Mouse (Mus musculus): ENCODE measurements around the gene Prrc2a. TPM values are rescaled to one million over a fixed set of nuclear protein-coding genes. Genes with fewer than 3 reads are reported as not detected.
"Not testable (repeated sequence)": the region's sequence is repeated elsewhere in the genome, so short reads cannot be mapped to it uniquely, and the experiment has no call there.

Prrc2a gene
- total RNA-seq, 2 experiments from 2014 or later, result 67.9 to 254 TPM

DNA sequence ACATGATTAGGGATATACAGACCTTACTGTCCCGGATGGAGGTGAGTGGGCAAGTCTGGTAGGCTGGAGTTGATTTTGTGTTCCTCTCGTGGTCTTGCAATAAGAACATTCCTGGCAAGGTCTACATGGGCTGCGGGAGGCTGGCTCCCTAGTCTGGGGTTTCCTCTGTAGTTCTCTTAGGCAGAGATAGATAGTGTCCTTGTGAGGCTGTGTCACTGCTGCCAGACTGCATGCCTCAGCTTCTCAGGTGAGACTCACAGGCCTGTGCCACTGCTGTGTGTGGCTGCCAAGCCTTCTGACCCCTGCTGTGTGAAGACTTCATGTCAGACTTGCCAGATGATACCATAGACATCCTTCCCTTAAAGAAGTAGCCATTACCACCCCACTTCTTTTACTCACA is 25.4 kb downstream of the Prrc2a start:
- no peak for ATAC-seq (replicated peaks; ENCODE audit: poor library complexity, severe bottlenecking)

DNA sequence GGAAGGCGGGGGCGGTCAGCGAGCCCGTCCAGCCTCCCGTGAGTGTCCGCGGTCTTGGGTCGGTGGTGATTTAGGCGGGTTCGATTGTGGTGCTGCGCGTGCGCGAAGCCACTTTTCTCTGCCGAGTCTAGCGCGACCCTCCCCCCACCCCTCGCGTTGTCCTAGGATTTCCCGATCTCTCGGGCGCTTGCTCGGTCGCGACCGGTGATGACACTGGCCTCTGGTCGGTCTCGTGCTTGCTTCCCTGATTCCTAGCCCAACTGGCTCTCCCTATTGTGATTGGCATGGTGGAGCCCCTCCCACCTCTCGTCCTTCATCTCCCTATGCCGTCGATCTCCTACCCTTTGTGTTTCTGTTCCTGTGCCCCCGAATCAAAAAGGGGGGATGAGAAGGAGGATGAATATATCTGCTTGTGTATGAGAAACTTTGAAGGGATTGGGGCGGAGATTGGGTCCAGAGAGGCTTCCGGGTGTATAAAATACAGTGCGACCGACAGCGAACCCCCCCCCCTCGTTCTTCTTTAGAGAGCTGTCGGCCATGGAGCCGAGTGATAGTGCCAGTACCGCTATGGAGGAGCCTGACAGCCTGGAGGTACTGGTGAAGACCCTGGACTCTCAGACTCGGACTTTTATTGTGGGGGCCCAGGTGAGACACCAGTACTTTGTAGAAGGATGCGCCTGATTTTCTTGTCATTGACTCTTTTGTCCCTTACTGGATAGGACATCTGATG is 28.9 kb downstream of the Prrc2a start:
- ATAC-seq (replicated peaks; ENCODE audit: poor library complexity, severe bottlenecking), result peak; percentile 74

GRCm38 (mm10) chr17:35134801-35135590 is 29.7 kb downstream of the Prrc2a start, which contains the start of gene Bag6:
Gene Bag6, plus strand, starts transcription at chr17:35135178.
- ATAC-seq (replicated peaks; ENCODE audit: poor library complexity, severe bottlenecking), result peak; percentile 84

DNA sequence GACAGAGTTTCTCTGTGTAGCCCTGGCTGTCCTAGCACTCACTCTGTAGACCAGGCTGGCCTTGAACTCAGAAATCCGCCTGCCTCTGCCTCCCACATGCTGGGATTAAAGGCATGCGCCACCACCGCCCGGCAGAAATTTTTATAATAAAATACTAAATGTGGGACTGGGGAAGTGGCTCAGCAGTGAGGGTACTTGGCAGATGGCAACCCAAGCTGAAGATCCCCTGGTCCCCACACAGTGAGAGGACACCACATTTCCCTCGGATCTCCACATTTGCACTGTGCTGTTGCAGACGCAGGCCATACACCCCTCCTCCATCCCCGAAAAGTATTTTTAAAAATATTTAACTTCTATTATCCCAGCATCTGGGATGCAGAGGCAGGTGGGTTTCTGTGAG is 31.2 kb downstream of the Prrc2a start:
- no peak for ATAC-seq (replicated peaks; ENCODE audit: poor library complexity, severe bottlenecking)

DNA sequence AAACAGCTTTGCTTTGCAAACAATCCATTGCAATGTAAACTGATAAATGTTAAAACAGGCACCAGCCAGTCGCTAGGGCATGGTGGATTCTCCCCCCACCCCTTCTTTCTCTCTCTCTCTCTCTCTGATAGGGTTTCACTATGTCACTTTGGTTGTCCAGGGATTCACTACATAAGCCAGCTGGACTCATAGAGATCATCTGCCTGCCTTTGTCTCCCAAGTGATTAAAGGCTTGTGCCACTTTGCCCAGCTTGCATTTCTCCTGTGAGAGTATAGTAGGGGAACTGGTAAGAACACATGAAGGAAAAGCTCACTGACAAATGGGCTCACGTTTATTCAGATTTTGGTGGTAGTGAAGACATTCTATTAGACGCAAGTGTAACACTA is 32.5 kb downstream of the Prrc2a start:
- ATAC-seq (replicated peaks; ENCODE audit: poor library complexity, severe bottlenecking), result no peak

GRCm38 (mm10) chr17:35131500-35132173 is 33.1 kb downstream of the Prrc2a start, which contains the start of gene Apom:
Gene Apom, minus strand, starts transcription at chr17:35132050.
- ATAC-seq (replicated peaks; ENCODE audit: poor library complexity, severe bottlenecking), result no peak

- ATAC-seq (replicated peaks; ENCODE audit: poor library complexity, severe bottlenecking), result no peak
These were observed 33.7 kb downstream of the Prrc2a start for GRCm38 (mm10) chr17:35131038-35131437.

DNA sequence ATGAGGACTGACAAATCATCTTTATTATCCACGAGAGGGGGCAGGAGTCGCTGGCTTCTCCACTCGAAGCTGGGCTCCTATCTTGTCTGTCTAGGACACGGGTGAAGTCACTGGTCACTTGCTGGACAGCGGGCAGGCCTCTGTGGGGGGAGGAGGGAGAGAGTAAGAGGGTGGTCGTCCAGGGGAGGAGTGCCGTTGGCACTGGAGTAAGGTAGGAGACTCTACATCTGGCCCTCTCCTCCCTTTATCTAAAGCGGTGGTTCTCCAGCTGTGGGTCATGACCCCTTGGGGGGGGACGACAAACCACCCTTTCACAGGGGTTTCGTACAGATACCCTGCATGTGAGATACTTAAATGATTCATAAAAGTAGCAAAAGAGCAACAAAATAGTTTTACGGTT is 35.7 kb downstream of the Prrc2a start:
- ATAC-seq (replicated peaks; ENCODE audit: poor library complexity, severe bottlenecking), result no peak

- peak; percentile 38 for ATAC-seq (replicated peaks; ENCODE audit: poor library complexity, severe bottlenecking)
These were observed 37.7 kb downstream of the Prrc2a start for GRCm38 (mm10) chr17:35127017-35127416.

GRCm38 (mm10) chr17:35126206-35126611 is 38.5 kb downstream of the Prrc2a start, which contains the start of gene D17H6S53E:
Gene D17H6S53E, plus strand, starts transcription at chr17:35126373.
- ATAC-seq (replicated peaks; ENCODE audit: poor library complexity, severe bottlenecking), result peak; percentile 37

DNA sequence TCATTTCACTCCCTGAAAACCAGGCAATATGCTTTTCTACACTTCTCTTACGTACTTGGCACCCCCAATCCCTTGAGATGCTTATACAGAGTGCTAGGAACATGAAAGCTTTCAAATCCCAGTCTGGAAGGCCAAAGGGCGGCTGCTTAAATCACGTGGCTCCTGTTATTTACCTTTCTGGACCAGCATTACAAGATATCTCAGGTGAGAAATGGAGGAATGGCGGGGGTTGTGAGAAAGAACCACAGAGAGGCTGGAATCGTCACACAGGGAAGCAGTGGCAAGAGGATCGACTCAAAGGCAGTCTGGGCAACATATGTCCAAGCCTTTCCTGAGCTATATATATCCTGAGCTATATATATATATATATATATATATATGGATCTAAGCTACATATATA is 39.1 kb downstream of the Prrc2a start:
- ATAC-seq (replicated peaks; ENCODE audit: poor library complexity, severe bottlenecking), result no peak

DNA sequence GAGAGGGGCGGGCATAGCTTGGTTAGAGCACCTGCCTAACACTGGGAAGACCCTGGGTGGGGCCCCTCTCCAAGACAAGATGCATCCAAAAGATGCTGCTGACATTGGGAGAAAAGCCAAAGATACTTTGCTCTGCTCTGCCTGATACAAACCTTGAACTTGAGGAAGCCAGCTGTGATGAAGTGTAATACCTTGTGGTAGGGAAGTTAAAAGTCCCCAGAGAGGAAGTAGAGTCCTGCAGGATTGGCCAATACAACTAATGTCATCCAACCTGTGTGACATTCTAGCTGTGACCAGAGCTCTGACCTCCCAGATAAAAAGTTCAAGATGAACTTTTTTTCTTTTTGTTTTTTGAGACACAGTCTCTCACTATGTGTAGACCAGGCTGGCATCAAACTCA is 39.6 kb downstream of the Prrc2a start:
- peak; percentile 32; the same call in 1 of the 2 replicates for ATAC-seq (replicated peaks; ENCODE audit: poor library complexity, severe bottlenecking)

DNA sequence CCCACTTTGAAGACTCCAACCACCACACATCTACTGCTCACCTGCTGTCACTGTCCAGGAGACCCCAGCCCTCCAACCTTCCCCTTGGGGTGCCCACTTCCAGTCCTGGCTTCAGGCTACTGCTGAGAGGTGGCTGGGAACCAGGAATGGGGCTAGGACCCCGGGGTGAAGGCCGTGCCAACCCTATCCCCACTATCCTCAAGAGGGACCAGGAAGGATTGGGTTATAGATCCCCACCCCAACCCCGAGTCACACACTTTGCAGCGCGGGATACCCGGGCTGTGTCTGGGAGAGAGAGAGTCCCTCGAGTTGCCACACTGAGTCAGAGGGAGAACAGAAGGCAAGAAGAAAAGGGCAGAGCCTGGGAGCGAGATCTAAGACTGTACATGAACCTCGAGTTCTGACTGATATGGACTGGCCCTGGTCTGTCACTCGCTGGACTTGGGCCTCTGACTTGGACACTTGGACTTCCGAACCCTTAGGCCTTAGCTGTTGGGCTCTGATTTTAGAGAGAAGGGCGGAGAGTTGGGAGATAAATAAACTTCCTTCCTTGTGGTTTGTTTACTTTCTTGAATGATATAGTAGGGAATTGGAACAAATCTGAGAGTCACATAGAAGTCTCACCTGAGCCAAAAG is 40.3 kb downstream of the Prrc2a start:
- not testable (repeated sequence) for ATAC-seq (replicated peaks; ENCODE audit: poor library complexity, severe bottlenecking)

DNA sequence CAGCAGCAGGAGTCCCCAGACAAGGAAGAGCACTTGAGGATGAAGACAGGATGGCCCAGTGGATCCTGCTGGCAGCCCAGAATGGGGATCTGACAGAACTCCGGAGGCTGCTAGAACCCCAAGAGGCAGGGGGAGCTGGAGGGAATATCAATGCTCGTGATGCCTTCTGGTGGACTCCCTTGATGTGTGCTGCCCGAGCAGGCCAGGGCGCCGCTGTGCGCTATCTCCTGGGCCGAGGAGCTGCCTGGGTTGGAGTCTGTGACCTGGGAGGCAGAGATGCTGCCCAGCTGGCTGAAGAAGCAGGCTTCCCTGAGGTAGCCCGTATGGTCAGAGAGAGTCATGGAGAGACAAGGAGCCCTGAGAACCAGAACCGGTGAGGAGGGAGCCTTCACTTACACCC is 41.4 kb downstream of the Prrc2a start:
- ATAC-seq (replicated peaks; ENCODE audit: poor library complexity, severe bottlenecking), result not testable (repeated sequence)

GRCm38 (mm10) chr17:35121871-35122303 is 42.8 kb downstream of the Prrc2a start, which contains the start of gene Csnk2b:
Gene Csnk2b, minus strand, starts transcription at chr17:35122053.
- peak; percentile 5; the same call in 1 of the 2 replicates for ATAC-seq (replicated peaks; ENCODE audit: poor library complexity, severe bottlenecking)

GRCm38 (mm10) chr17:35121143-35121799 is 43.4 kb downstream of the Prrc2a start, which contains the start of gene Gpank1:
Gene Gpank1, plus strand, starts transcription at chr17:35121455.
- peak; percentile 85 for ATAC-seq (replicated peaks; ENCODE audit: poor library complexity, severe bottlenecking)

DNA sequence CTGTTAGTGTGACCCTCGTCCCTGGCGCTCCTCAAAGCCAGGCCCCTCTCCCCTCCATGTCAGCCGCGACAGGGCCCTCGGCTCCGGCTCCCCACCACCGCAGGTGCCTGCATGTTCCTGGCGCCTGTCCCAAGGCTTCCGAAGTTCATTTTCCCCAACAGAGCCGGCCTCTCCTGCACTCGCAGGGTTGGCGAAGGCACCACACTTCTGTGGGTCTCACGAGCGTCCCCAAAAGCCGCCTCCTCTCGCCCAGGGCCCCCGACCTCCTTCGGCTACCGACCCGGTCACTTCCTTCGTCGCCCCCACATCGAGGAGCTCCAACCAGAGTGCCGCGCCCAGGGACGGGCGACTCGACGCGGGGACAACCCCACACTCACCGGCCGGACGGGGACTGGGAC is 44.0 kb downstream of the Prrc2a start:
- ATAC-seq (replicated peaks; ENCODE audit: poor library complexity, severe bottlenecking), result no peak

- peak; percentile 63 for ATAC-seq (replicated peaks; ENCODE audit: poor library complexity, severe bottlenecking)
These were observed 49.4 kb downstream of the Prrc2a start, which contains the start of gene Ly6g5b for GRCm38 (mm10) chr17:35115046-35116019. Gene Ly6g5b, minus strand, starts transcription at chr17:35115428.
